Mouse (Mus musculus): Measurements from ENCODE around the gene Sparc.

The Sparc gene

DNA sequence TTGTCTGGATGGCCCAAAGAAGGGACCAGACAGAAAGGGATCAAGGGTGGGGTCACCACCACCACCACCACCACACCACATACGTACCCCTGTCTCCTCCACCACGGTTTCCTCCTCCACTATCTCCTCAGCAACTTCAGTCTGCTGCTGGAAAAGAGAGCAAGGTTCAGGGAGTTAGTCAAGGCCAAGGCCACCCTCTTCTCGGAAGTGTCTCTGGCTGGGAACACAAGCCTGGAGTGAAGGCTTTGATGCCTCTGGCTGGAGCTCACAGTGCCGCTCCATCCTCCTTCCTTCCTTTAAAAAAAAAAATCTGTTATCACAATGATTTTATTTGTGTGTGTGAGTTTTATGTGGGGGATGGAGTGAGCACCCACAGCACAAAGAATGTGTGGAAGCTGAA lies 15.8 kb downstream of the Sparc start:
- DNase-seq (ENCODE audit: low spot score in 2 of 2): no peak

DNA sequence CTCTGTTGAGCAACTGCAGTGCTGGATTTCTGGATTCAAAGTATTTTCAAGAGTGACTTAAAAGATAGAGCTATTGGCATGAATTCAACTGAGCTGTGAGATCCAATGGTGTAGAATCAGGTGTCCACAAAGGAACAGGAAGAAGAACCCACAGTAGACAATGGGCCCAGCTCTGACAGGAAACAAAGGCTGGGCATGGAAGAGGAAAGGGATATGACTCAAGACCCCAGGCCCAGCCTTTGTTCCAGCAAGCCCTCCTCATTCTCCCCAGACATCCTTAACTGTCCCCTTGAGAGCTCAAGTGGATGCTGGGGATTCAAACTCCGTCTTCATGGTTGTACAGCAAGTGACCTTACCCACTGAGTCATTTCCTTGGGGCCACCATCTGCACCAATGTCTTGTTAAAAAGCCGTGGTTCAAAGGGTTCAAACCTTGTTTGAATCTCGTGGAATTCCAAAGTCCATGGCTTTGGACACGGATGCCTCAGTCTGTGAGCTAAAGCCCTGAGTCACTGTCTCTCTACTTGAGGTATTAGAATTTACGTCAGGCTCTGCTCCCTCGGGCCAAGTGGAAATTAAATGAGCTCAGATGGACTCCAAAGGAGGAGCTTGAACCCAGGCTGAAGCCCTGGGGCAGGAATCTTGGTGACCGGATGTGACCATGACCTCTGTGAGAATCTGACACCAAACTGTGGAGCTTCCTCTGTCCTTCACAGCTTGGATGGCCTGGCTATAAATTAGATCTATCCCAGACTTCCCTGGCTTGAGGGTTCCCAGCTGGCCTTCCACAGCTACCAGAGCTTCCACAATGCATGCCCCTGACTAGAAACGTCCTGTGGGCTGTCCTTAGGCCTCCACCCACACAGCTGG lies 17.1 kb downstream of the Sparc start:
- peak in 1 of 2 experiments; percentile 23 for DNase-seq (ENCODE audit: low spot score in 2 of 2)

DNA sequence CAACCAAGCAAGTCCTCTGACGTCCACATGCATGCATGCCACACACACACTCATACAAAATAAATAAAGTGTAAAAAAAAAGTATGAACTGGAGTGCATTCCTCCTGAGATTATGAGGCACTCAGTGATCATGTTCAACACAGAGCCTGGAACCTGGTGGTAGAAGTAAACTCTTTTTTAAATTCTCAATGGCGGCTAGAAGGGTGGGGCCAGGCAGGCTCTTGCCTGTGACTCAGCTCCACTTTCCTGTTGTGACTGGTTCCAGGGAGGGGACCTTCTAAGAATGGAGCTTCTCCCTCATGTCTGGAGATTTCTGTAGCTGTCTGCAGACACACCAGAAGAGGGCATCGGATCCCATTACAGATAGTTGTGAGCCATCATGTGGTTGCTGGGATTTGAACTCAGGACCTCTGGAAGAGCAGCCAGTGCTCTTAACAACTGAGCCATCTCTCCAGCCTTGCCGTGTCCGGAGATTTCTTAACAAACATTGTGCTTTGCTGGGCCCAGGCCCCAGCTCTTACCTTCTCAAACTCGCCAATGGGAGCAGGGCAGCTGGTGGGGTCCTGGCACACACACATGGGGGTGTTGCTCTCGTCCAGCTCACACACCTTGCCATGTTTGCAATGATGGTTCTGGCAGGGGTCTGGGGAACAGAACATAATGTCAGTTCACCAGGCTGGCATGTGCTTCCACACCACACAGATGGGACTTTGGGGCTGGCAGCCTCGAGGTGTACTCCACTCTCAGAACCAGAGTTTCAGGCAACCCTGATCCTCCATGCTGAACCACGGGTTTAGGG lies 18.1 kb downstream of the Sparc start:
- no peak for DNase-seq (ENCODE audit: low spot score in 2 of 2)

DNA sequence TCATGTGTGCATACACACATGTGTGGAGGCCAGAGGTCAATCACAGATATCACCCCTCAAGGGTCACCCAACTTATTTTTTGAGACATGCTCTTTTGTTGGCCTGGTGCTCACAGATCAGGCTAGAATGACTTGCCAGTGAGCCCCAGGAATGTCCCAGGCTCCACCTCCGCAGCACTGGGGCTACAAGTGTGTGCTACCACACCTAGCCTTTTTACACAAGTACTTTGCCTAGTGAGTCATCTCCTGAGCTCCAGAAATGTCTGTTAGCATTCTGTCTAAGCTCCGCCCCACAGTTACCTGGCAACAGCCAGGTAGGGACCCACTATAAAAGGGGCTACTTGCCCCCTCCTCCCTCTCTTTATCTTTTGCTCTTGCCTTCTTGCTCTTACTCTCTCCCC lies 22.1 kb downstream of the Sparc start:
- DNase-seq (ENCODE audit: low spot score in 2 of 2): no peak

DNA sequence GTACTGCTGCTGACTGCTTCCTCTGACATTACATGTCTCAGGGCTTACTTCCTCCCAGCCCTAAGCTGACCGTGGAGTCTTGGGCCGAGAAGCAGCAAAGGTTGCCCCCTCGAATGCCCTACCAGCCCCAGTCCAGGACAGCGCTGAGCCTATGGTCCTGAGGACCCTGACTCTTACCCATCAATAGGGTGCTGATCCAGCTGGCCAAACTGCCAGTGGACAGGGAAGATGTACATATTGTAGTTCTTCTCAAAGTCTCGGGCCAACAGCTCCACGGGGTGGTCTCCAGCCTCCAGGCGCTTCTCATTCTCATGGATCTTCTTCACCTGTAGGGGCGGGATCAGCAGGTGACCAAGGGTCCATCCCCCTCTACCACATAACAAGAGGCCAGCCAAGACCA lies 24.6 kb downstream of the Sparc start:
- DNase-seq (ENCODE audit: low spot score in 2 of 2): no peak

DNA sequence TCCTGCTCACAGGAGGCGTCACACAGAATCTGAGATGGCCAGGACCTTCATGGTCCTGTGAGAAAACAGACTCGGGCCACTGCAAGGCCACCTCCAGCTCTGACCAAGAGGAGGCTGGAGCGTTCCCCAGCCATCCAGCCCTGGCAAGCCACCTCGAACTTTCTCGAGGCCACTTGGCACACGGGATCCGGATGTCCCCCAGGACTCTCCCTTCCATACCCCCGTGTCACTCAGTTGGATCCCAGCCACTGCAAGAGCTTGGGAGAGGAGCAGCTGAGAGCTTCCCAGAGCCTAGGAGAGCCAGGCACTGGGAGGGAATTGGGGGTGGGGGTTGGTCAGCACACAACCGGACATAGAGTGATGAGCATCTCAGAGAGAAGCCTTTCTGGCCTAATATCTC lies 25.5 kb downstream of the Sparc start:
- DNase-seq (ENCODE audit: low spot score in 2 of 2): no peak

DNA sequence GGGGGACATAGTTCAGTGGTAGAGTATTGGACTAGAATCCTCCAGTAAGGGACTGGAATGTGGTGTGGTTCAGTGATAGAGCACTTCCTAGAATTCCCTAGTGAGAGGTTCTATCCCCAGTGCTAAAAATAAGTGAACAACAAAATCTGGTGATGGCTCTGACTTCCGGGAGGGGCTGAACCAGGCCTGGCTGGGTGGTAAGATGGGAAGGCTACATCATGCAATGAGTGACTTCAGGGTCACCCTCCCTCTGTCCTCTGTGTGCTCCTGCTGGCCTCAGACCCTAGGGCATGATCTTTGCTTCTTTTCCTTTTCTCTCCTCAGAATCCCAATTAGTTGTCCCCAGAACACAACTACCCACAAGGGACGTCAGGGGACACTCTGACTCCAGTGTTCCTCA lies 25.9 kb downstream of the Sparc start:
- DNase-seq (ENCODE audit: low spot score in 2 of 2): no peak

DNA sequence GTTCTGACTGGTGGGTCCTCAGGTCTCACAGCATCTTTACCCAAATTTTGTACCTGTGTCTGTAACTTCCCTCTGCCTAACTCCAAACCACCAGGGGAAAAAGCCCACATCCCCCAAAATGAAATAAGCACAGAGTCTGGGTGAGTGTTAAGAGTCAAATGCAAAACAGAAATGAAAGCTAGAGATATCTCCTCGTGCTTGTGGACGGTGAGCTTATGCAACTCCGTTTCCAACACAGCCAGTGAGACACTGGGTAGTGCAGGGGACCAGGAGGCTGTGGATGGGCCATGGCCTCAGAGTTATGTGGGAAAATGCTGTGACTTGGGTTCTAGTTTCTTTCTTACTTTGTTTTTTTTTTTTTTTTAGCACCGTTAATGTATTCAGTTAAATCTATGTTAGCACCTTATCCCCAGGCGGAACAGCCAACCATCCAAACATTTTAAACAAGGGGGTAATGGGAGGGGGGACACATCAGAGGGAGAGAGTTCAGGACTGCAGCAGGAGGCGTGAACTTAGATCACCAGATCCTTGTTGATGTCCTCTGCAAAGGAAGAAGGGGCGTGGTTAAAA lies 27.8 kb downstream of the Sparc start:
- DNase-seq (ENCODE audit: low spot score in 2 of 2): no peak

DNA sequence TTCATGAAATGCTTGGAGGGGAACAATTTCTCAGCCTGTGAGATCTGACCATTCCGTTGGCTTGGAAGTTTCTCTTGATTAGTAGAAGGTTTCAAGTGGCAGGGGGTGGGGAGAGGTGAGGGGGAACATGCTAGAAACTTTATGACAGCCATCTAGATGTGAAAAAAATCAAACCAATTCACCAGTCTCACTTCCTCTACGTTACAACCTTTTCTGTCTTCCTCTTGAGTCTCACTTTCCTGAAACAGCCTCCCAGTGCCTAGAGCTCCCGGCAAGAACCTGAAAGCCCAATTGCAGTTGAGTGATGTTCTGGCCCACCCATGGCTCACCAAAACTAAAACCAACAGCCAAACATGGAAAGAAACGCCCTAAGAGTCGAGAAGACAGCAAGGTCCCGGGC lies 28.4 kb downstream of the Sparc start:
- no peak for DNase-seq (ENCODE audit: low spot score in 2 of 2)

DNA sequence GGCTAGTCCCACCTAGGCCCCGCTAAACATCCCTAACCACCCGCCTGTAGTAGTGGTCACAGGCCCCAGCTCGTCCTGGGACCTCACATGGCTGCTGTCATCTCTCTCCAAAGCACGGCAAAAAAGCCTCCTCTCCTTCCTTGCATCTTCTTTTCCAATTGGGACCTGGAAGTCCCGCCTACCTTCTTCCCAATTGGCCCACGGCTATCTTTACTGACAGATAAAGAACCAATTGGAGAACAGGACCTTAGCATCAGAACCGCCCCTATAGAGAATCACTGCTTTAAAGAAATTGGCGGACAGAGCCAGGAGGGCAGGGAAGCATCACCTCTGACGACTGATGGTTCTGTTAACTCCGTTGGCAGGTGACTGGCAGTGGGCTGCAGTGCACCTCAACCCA lies 30.5 kb downstream of the Sparc start:
- no peak for DNase-seq (ENCODE audit: low spot score in 2 of 2)

DNA sequence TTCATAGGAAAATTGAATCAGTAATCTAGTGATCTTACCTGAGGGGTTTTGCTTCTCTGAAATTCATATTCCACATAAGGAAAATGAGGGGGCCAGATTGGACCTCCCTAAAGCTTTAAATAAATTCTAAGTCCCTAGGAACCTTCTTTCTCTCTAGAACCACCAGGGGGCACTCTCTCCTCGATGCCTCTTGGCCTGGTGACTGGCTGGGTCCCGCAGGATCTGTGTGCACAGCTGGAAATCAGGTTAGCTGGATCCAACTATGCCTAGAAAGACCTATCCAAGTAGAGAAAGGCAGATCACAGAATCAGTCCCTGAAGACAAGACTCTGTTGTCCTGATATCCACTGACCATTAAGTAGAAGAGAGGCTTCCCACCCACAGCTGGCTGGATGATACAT lies 33.2 kb downstream of the Sparc start:
- DNase-seq (ENCODE audit: low spot score in 2 of 2): peak in 1 of 2 experiments; percentile 26

DNA sequence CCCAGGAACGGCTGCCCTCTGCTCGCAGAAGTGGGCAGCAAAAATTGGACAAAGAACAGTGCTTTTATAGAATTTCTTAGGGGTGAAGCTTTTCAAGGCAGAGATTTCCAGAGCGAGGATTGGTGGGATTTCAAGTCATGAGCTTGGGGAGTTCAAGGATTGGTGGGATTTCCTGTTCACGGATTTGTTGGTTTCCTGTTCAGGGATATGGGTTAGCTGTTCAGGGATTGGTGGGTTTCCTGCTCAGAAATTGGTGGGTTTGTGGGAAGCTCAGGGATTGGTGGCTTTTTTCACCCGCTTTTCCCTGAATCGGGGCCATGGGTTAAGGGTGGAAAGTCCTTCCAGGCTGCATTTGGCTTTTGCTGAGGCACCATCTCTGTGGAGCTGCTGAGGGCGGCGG lies 35.4 kb downstream of the Sparc start:
- no peak for DNase-seq (ENCODE audit: low spot score in 2 of 2)

DNA sequence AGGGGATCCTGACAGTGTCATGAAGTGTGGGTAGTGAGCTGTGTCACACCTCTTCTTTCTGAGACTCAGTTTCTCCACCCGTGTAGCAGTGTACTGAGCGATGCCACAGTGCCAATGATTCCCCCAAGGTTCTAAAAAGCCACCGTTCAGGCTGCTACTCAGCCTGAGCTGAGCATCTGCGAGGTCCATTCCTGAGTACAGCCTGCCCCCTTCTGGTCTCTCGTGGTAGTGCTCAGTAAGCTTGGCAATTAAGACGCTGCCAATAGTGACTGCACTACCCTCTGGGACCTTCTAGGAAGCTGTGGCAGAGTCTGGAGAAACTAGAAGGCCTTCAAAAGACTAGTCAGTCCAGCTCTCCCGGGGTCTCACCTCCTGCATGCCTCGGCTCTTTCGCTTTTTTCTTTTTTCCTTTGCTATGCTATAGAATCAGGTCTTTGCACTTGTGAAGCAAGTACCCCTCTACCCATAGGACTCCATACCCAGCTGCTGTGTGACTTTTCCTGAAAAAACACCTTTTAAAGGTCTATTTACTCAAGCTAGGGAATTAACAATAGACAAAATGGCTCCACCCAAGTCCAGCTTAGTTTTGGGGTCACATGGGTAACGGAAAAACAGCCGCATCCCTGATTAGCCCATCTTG lies 36.4 kb downstream of the Sparc start:
- DNase-seq (ENCODE audit: low spot score in 2 of 2): peak; percentile 72 to 88

DNA sequence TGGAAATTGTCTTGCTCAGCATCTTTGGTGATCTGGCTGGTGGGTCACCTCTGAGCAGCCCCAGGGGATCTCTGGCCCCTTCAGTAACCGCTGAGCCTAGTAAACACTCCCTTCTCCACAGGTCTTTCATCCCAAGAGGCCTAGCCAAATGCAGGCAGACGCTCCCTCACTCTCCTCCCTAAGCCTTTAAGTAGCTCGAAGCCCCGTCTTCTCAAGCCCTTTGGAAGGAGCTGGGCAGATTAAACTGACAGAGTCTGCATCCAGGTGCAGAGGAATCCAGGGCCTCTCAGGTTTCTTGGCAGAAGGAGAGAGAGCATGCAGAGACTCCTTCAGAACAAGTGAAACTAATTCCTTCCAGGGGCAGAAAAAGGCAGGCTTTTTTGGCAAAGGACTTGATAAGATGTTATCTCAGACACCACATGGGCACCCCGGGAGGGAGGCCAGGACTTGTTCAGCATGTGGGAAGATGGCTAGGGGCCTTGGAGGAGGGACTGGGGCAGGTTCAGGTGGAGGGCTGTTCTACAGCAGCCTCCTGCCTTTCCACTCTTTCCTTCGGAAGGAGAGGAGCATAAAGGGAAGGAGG lies 39.4 kb downstream of the Sparc start:
- no peak for DNase-seq (ENCODE audit: low spot score in 2 of 2)

DNA sequence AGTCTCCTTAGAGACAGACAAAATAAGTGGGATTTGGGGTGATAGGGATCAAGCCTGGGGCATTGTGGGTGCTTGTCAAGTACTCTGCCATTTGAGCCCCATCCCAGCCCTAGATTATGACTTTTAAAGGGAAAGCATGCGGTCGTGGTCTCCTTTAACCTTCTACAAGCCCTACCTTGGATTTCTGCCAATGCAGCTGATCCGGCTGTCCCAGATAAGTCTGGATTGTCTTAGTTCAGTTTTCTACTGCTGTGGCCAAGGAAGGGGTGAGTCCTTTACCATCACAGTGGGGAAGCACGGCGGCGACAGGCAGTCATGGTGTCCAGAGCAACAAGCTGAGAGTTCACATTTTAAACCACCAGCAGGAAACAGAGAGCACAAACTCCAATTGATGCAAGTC lies 42.1 kb downstream of the Sparc start:
- no peak for DNase-seq (ENCODE audit: low spot score in 2 of 2)

DNA sequence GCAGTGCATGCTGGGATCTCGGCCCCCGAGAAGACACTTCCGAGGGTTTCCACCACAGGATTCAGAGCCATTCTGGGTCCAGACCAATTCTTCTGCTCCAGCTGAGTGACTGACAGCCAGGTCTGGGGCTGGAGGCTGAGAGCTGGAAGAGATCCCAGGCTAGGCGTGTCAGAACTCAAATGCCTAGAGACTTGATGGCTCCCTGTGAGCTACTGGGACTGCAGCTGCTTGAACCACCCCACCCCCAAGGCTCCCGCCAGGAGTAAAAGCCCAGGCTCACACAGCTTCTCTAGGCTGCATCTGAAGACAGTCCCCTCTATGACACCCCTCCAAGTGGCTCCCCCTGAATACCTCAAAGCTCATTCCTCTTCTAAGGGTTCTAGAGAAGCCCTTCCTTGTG lies 44.6 kb downstream of the Sparc start:
- DNase-seq (ENCODE audit: low spot score in 2 of 2): no peak

DNA sequence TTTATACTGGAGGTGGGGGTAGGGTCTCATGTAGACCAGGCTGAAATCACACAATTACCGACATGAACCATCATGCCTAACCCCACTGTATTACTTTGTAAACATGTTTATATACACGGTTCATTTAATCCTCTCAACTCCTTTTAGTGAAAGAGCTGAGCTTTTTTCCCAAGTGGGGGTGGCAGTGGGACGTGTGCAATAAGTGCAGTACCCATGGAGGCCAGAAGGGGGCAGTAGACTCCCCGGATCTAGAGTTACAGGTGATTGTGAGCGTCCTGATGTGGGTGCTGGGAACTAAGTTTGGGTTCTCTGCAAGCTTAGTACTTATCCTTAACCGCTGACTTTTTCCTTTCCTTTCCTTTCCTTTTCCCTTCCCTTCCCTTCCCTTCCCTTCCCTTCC lies 49.1 kb downstream of the Sparc start:
- no peak for DNase-seq (ENCODE audit: low spot score in 2 of 2)

DNA sequence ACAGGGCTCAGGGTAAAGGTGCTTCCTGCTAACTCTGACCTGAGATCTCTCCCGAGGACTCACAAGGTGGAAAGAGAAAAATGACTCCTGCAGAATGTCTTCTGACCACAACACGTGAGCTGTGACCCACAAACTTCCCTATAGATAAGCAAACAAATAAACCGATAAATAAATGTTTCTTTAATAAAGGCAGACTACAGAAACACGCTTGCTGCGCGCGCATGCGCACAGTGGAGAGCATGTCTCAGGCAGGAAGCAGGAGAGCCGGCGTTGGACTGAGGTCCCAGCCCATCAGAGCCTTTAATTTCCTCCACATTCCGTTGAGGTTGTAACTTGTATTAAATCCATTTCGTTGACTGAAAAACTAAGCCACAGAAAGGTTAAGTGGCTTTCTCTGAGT lies 49.6 kb downstream of the Sparc start:
- no peak for DNase-seq (ENCODE audit: low spot score in 2 of 2)

DNA sequence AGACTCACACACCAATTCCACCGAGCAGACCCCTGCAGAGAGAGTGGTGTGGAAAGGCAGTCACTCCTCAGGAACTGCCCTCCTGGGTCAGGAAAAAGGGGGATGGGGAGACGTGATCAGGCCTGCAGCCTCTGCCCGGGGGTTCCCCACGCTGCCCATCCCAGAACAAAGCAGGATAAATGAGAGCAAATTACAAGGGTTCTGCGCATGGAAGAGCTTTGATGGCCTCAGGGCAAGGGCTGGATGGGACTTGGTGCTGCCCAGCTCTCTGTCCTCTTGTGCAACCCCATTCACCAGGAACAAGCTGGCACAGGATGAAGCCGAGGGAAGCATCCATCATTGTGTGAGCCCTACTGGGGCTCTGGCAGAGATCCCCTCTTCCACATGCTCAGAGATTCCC lies 51.0 kb downstream of the Sparc start:
- no peak for DNase-seq (ENCODE audit: low spot score in 2 of 2)

DNA sequence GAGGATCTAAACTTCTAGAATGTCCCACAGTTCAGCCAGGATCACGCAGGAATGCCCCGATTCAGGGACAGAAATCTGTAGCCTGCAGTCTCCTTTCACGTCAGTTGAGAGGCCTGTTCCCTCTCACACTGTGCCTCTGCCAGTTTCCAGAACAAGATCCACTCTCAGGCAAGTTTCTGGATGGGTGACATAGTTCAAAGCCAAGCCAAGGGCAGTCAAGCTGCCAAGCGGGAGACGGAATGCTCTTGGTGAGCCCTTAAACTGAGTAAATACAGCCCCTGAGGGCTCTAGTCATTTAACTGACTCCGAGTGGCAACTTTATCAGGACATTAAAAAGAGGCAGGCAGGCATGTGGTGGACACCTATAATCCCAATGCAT lies 53.9 kb downstream of the Sparc start:
- DNase-seq (ENCODE audit: low spot score in 2 of 2): no peak

DNA sequence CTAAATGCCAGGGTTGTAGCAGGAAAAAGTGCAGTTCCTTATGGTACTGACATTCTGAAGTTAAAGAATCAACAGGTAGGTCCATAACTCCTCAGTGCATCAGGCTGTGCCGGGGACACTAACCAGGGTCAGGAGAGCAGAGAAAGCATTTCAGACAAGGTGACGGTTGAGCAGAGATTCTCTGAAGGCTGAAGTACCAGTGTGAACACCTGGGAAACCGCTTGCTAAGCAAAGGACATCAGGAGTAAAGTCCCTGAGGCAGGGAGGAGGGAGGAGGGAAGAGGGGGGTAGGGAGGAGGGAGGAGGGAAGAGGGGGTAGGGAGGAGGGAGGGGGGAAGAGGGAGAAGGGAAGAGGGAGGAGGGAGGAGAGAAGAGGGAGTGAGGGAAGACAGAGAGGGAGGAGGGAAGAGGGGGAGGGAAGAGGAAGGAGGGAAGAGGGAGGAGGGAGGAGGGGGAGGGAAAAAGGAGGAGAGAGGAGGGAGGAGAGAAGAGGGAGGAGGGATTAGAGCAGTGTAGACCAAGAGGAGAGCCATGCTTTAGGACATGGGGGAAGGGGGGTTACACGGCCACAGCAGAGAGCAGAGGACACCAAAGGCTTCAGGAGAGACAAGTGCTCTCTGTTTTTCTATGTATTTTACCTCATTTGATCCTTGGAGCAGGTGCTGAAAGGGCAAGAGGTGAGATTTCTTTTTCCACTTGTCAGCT lies 54.4 kb downstream of the Sparc start:
- no peak for DNase-seq (ENCODE audit: low spot score in 2 of 2)

All from spleen, postnatal 4 days (tissue).